Mouse (Mus musculus): Measurements from ENCODE around the gene Thoc6.

Gene Thoc6

GRCm38 (mm10) chr17:23676473-23677031, 2.9 kb upstream of the Thoc6 start:
- peak; percentile 72 for DNase-seq

GRCm38 (mm10) chr17:23675564-23676281, 2.0 kb upstream of the Thoc6 start:
- DNase-seq = peak; percentile 81

- DNase-seq = peak; percentile 78
Observed at GRCm38 (mm10) chr17:23675127-23675526, 1.4 kb upstream of the Thoc6 start.

- DNase-seq = peak; percentile 77
Observed at GRCm38 (mm10) chr17:23674271-23674952, 730 bp upstream of the Thoc6 start.

GRCm38 (mm10) chr17:23672761-23673160, 921 bp downstream of the Thoc6 start:
- DNase-seq = peak; percentile 80

- peak; percentile 68 for DNase-seq
Observed at GRCm38 (mm10) chr17:23671519-23671918, 2.2 kb downstream of the Thoc6 start.

GRCm38 (mm10) chr17:23670516-23671074, 3.1 kb downstream of the Thoc6 start:
- DNase-seq = peak; percentile 59

- DNase-seq = no peak
Observed at GRCm38 (mm10) chr17:23665511-23665910, 8.2 kb downstream of the Thoc6 start.

- DNase-seq = peak; percentile 59
Observed at GRCm38 (mm10) chr17:23664556-23665021, 9.1 kb downstream of the Thoc6 start.

GRCm38 (mm10) chr17:23661526-23661925, 12.2 kb downstream of the Thoc6 start:
- peak; percentile 21 for DNase-seq

- DNase-seq = no peak
Observed at GRCm38 (mm10) chr17:23660876-23661200, 12.8 kb downstream of the Thoc6 start.

- peak; percentile 51 for DNase-seq
Observed at GRCm38 (mm10) chr17:23660117-23660875, 13.4 kb downstream of the Thoc6 start, which contains the start of gene Bicdl2. Bicdl2 (plus strand) TSS chr17:23660506.

- no peak for DNase-seq
Observed at GRCm38 (mm10) chr17:23658450-23658849, 15.2 kb downstream of the Thoc6 start.

GRCm38 (mm10) chr17:23654410-23654809, 19.3 kb downstream of the Thoc6 start:
- no peak for DNase-seq

GRCm38 (mm10) chr17:23654001-23654400, 19.7 kb downstream of the Thoc6 start:
- DNase-seq = no peak

GRCm38 (mm10) chr17:23653324-23653723, 20.4 kb downstream of the Thoc6 start:
- no peak for DNase-seq

- no peak for DNase-seq
Observed at GRCm38 (mm10) chr17:23651363-23651762, 22.3 kb downstream of the Thoc6 start.

GRCm38 (mm10) chr17:23645894-23646293, 27.8 kb downstream of the Thoc6 start:
- no peak for DNase-seq

GRCm38 (mm10) chr17:23644613-23645495, 28.8 kb downstream of the Thoc6 start, which contains the start of gene Mmp25:
Mmp25 (minus strand) TSS chr17:23645277.
- no peak for DNase-seq

GRCm38 (mm10) chr17:23631241-23631640, 42.4 kb downstream of the Thoc6 start:
- no peak for DNase-seq

- peak; percentile 75 for DNase-seq
Observed at GRCm38 (mm10) chr17:23630195-23631020, 43.3 kb downstream of the Thoc6 start.
